Mouse (Mus musculus) cerebellum, adult 8-10 months (tissue): ENCODE measurements around the gene Fam167b.

ENCODE experiments used
- DNase-seq: peaks from one replicate; pipeline ENCODE4 v3.0.0; 2022

The Fam167b gene

DNA sequence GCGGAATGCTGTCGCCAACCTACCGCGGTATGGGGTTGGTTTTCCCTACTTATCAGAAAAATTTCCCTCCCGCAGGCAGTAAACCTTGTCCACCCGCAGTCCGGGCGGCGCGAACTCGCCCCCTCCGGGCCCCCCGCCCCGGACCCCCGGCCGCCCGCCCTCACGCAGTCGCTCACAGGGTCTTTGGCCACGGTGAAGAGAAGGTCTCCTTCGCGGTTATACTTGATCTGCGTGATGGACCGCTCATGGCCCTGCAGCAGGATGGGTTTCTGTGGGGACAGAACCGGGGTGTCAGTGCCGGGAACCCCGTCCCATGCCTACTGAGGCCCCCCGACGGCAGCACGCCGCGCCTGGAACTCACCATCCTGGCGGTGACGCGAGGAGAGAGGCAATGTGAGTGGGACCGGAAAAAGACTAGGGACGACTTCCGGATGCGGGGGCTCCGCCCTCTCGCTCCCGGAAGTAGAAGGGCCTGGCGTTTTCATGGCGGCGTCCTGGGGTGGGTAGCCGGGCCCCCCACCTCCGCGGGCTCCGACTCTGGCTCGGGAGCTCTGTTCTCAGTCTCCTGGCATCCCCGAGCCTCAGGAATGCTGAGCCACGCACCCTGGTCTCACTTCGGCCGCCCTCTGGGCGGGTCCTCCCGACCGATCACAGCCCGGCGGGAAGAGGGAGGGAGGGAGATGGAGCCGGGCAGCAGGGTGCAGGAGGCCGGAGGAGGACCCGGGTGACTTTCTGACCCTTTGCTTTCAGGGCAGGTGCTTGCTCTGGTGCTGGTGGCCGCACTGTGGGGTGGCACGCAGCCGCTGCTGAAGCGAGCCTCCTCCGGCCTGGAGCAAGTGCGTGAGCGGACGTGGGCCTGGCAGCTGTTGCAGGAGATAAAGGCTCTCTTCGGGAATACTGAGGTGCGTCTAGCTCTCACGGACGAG, 22.1 kb upstream of the Fam167b start, which contains the start of the genes Eif3i and Tmem234:
Eif3i (minus strand) TSS at position 416 of the 926 bp plus-strand sequence.
Tmem234 (plus strand) TSS at position 436 of the 926 bp plus-strand sequence.
- DNase-seq: peak; percentile 76

DNA sequence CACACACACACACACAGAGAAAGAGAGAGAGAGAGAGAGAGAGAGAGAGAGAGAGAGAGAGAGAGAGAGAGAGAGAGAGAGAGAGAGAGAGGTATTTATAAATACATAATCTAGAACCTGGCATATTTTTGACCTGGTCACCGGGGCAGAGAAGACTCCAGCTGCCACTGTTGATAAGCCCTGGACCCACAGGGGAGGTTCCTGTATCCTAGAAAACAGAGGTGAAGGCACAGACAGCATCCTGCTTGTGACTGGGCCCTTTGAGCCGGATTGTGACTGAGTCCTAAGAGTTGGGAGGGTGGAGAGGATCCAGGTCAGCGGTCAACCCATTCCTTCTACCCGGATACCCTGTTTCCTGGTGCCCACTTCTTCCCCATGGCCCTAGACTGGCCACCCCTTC, 10.5 kb upstream of the Fam167b start:
- DNase-seq: no peak

DNA sequence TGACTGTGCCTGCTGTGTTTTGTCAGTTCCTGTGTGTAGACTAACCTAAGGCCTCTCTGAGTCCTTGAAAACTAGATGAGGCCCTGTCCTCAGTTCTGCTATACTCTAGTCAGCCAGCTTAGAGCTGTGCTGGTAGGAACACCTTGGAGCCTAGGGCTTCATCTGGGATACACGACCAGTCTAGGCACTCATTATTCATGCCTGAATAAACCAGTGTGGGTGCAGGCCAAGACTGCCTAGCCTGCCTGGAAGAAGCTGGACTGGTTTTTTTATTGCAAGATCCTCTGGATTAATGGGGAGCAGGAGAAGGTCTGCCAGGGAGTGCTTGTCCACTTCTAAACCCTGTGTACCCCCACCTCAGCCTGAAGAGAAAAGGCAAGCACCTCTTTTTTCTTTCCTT, 8.6 kb upstream of the Fam167b start:
- DNase-seq: no peak

DNA sequence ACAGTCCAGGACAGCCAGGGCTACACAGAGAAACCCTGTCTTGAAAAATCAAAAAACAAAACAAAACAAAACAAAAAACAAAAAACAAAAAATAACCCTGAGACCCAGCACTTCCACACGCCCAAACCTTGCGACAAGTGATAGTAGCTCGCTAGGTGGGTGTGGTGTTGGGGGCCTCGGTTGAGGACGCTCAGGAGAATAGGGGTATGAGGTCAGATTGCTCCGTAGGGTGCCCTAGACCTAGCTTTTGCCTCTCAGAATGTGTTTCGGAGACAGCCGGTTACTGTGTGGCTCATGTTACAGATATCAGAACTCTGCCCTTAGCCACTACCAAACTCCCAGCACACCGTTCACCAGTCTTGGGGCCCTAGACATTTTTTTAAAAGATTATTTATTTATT, 7.4 kb upstream of the Fam167b start:
- DNase-seq: no peak

DNA sequence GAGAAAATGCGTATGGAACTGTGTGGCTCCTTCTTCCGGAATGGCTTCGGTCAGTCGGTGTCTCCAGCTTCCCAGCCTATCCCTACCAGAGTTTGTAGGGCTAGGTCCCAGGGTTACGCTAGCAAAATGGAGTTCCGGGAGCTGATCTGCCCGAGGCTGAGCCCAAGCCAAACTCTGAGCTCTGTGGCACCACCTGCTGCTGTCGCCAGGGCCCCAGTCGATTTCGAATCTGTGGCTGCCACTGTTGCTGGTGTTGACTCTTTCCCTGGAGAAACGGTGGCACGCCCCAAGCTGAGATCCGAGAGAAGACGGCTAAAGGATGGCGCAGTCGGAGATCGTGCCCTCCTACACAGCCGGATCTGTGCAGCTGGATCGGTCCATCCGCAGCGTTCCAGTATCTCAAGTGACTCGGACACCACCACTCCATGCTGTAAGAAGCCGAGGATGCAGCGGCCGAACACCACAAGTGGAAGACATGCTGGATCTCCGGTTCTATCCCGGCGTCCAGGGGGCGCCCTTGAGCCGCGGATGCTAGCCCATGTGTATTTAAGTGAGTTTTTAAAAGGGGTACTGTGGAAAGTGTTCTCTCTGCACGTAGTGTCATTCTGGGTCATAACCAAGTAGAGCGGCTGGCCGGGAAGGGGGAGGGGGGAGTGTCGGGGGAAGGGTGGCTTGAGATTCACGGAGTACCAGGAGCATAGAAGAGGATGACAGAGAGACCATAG, 6.7 kb upstream of the Fam167b start:
- peak; percentile 76 for DNase-seq

DNA sequence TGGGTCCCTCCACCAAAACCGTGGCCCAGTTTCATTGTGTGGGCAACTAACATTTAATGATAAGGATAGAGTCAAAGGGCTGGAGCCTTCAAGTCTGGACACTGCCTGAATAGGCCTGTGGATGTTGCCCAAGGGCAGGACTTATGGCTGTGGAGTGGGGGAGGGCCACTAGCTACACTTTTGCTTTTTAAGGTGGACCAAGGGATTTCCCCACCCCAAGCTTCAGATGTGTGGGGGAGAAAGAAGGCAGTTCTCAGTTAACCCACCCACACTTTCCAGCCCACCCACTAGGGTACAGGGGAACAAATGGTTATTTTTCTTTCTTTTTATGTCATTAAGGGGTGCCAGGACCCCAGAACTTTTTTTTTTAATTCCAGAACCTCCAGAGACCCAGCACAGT, 6.0 kb upstream of the Fam167b start:
- DNase-seq: no peak

DNA sequence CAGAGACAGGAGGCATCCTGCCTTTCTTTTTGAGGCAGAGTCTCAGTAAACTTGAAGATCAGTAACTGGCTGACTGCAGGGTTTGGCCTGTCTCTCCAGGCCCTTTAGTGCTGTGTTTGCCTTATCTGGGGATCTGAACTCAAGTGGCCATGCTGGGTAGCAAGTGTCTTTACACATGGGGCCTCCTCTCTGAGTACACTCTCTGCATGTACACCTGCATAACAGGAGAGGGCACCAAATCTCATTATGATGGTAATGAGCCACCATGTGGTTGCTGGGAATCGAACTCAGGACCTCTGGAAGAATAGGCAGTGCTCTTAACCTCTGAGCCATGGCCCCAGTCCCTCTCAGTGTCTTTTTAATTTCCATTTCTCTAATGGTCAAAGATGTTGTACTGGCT, 3.9 kb upstream of the Fam167b start:
- no peak for DNase-seq

DNA sequence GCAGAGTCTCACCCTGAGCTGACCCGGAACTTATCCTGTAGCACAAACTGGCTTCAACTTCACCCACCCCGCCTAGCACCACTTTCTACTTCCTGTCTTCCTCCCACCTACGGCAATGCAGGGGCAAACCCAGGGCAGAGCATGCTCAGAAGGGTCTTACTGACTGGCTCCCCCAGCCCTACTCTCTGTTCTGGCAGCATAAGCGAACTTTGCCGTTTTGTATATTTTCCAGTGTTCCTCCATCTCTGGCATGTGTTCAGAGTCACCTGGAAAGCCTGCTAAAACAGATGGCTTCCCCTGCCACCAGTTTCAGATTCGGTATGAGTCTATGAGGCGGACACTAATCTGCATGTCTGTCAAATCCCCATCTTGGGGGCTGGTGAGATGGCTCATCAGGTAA, 2.0 kb upstream of the Fam167b start:
- peak; percentile 42 for DNase-seq

DNA sequence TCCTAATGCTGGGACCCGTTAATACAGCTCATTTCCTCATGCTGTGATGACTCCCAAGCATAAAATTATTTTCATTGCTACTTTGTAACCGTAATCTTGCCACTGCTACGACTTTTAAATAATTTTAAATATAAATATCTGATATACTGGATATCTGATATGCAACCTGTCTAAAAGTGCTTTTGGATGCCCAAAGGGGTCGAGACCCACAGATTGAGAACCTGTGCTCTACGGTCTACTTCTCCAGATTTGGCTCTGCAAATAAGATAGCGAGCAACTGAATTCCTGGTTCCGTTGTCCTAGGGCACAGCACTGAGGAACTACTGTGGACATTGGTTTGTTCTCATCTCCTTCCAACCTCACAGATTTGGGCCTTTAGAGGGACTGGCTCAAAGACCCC, 661 bp downstream of the Fam167b start:
- no peak for DNase-seq

DNA sequence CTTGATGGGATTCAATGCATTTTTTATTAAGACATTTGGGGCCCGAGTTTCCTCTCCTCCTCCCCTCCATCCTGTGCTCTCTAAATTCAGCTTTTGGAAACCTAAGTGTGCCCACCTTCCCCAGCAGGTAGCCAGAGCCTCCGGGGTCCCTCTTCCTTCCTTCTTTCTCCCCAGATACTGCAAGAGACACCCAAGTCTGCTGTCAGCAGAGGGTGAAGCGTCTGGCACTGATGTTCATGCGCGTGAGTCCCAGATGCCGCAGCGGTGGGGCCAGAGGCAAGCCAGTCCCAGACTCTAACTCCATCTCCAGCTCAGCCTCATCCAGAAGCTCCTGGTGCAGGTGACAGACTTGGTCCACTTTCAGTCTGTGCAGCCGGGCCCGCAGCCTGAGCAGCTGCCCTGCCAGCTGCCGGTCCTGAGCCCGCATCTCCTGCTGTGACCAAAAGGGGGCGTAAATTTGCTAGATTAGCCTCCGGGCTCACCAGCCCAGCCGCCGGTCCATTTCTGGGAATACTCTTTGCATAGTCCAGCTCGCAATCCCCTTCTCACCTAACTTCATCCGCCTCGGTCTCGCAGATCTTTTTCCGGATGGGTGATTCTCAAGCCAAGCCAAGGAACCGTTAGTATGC, 1.4 kb downstream of the Fam167b start:
- DNase-seq: peak; percentile 35

DNA sequence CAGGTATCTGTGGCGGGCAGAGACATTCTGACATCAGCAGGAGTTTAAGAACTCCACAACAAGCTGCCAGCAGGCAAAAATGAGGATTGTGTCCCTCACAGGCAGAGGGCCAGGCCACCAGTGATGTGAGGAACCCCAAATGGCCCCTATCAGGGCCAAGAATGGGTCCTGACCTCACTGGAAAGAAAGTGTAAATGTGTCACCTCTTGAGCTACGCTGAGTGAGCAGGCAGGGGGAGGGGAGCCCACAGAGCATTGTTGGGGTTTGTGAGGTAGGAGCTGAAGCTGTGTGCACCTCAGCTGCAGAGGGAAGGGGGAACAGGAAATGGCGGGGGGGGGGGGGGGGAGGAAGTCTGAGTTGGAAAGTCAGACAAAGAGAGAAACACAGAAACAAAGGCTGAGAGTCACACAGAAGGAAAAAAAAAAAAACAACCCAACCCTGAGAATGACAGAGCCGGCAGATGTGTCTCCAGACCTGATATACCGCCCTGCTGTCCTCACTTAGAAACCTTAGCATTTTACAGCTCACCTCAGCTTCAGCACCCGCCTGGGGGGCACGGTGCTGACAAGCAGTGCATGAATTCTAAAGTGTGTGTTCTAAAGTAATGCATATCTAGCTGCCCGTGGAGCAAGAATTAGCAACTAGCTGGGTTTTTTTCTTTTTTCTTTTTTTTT, 3.0 kb downstream of the Fam167b start:
- DNase-seq: no peak

DNA sequence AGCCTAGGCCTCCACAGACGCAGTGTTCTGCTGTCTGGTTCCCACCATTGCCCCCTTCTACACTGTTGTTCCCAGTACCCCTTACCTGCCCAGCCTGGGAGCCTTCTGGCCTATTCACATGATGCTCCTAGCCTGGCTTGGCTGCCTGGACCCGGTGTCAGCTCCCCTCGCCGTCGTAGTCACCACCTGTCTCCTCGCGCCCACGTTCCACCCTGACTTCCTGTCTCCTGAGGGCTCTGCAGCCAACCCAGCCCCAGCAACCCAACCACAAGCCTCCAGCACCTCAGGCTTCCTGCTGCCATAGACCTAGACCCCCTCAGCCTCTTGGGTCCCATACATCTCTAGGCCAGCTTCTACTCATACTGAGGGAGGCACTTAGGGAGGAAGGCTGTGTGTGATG, 4.9 kb downstream of the Fam167b start, which contains the start of gene Lck:
Lck (minus strand) TSS at position 212 of the 400 bp plus-strand sequence.
- DNase-seq: no peak

DNA sequence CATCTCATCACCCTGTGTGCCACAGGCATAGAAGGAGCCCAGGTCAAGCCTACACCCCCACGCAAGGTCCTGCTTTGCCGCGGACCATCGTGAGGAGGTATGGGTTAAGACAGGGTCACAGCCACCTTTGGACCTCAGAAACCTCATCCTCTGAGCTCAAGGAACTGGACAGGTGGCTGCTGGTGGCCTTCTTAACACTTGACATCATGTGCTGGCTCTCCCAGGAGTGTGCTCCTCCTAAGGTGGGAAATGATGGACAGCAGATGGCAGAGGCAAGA, 5.3 kb downstream of the Fam167b start:
- no peak for DNase-seq

DNA sequence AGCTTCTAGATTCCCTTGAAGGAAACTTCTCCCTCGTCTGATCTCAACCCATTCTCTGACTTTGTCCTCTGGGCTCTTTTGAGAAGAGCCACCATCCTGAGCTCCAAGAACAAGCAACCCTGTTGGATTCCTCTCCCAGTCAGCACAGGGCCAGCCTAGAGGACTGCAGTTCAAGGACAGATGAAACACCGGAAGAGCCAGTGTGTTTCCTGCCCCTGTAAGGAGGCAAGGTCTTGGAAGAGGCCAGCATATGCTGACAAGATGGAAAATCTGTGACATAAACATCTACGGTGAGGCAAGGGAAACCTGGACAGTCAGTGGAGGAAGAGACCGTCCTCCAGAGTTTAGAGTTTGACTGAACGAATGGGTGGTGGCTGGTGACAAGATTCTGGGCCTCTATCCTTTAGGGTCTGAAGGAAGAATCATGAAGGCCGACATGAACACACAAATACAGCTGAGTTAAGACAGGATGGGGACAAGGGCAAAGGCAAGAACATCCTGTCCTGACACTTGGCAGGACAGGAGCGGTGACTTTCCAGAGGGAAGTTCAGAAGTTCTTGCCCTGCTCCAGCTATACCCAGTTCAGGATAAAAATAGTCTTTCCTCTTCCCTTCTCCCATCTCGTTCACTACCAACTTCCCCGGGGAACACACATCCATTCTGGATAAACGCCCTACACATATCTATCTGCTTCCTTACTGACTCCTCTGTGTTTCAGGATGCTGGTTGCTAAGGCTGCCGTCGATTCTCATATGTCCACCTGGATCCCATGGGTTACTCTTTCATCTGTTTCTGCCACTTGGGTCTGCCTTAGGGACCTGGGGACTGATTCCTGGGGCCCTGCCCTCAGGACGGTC, 5.9 kb downstream of the Fam167b start:
- DNase-seq: no peak

DNA sequence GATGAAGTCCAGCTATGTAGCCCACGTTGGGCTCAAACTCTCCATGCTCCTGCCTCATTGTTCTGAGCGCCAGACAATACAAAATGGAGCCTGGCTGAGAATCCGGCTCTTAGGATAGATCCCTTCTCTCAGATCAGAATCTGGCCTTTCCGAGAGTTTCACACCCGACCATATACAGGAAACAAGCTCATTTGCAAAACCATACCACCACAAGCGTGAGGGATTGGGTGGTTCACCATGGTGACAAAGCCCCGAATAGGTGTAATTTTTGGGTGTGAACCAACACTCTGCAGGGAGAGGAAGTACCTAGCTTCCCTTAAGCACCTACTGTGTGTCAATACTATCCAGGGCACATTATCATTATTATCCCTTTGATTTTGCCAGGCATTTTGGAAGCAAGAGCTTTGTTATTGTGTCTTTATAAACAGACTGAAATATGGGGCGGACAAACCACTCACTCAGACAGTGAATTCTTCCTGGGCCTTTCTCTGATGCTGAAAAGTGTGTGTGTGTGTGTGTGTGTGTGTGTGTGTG, 6.7 kb downstream of the Fam167b start:
- no peak for DNase-seq

DNA sequence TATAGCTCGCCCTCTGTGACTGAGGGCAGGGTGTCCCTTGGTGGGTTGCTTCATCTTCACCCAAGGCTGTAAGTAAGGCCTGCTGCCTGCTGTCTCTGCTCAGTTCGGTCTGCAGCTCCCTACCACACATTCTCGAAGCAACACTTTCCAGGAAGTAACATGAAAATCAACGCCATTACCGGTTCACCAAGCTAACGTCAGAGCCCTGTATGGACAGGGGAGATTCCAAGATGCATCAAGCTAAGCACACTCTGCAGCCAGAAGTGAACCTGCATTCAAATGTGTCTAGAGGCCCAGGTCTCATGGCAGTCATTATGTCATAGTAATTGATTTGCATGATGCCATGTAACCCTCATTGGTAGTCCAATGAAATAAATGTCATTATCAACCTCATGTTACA, 8.3 kb downstream of the Fam167b start:
- DNase-seq: no peak

DNA sequence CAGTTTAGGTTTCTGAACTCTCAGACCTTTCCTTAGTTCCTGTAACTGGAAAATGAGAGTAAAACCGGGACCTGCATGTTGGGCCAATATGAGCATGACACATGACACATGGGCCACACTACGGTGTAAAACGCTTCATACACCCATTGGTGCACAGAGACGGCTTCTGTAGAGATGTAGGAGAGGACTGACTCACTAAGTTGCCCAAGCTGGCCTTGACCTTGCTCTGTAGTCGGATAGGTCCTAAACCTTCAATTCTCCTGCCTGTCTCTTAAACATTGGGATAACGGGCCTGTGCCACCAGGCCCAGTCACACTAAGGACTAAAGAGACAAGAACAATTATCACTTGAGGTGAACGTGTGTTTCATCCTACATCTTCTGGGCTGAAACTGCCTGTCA, 10.0 kb downstream of the Fam167b start:
- no peak for DNase-seq

DNA sequence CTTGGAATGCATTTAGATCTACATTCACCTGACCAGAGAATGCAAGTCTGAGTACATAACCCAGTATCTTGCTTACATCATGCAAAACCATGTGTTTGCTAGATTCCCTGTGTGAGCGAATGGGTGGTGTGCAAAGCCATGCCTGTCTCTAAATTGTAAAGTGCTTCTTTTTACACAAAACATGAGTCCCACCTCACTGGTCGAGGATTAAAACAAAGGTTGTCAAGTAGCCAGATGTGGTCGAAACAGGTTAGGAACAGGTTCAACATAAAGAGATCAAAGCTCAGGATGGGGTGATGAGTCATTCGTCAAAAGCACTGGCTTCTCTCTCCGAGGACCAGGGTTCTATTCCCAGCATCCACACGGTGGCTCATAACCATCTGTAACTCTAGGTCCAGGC, 13.2 kb downstream of the Fam167b start:
- no peak for DNase-seq

DNA sequence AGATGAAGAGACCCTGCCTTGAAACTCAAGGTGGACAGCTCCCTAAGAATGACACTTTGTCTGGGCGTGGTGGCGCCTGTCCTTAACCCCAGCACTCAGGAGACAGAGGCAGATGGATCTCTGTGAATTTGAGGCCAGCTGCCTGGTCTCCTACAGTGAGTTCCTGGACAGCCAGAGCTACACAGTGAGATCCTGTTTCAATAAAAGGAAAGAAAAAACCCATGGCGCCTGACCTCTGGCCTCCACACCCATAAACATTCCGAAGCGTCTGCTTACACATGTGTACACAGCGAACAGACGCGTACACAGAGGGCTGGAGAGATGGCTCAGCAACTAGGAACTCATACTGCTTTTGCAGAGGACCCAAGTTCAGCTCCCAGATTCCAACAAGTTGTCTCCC, 14.6 kb downstream of the Fam167b start:
- DNase-seq: no peak

DNA sequence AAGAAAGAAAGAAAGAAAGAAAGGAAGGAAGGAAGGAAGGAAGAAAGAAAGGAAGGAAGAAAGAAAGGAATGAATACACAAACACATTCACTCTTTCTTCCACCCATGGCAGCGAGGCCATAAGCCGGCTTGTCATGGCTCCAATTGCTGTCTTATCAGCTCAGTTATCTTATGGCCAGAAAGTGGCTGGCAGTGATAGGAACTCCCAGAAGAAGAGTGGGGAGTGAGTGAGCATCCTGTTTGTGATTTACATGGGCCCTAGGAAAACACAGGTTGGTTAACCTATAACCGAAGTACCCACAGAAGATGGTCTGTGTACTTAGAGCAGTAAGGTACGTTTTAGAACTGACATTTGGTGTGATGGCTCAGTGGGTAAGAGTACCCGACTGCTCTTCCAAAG, 17.2 kb downstream of the Fam167b start:
- no peak for DNase-seq

DNA sequence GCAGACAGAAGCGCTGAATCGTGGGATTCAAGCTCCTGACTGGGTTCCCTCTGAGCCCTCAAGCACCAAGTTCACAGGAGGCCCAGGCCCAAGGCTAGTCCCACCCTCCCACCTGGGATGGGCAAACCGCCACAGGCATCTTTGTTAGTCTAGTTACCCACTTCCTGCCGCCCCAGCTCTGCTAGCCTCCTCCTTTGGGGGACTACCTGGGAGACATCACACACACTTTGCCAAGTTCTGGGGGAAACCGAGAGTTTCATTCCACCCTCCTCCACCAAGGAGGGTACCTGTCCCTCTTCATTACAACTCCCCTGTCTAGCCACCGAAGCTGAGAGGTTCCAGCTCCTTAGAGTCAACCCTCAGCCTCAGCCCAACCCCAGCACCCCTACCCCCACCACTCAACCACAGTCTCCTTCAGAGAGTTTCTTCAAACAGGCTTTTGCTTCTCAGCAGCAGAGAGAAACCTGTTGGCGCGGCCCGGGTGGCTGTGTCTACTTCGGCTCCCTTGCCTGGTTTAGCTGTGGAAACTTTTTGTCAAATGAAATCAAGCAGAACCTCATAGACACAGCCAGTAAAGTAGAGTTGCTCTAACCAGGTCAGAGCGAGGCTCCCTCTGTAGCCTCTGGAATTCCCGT, 19.9 kb downstream of the Fam167b start:
- DNase-seq: no peak
